Mouse (Mus musculus): ENCODE data around the gene Duxf3. TPM values are rescaled to one million over a fixed set of nuclear protein-coding genes. Genes with fewer than 3 reads are reported as not detected.
A peak's percentile ranks its signal among the peaks of the same experiment; 100 is the strongest.
"Not testable (repeated sequence)": the region's sequence is repeated elsewhere in the genome, so short reads cannot be mapped to it uniquely, and the experiment has no call there.

The Duxf3 gene
- polyA plus RNA-seq, 1 experiment from 2014 or later = not detected

DNA sequence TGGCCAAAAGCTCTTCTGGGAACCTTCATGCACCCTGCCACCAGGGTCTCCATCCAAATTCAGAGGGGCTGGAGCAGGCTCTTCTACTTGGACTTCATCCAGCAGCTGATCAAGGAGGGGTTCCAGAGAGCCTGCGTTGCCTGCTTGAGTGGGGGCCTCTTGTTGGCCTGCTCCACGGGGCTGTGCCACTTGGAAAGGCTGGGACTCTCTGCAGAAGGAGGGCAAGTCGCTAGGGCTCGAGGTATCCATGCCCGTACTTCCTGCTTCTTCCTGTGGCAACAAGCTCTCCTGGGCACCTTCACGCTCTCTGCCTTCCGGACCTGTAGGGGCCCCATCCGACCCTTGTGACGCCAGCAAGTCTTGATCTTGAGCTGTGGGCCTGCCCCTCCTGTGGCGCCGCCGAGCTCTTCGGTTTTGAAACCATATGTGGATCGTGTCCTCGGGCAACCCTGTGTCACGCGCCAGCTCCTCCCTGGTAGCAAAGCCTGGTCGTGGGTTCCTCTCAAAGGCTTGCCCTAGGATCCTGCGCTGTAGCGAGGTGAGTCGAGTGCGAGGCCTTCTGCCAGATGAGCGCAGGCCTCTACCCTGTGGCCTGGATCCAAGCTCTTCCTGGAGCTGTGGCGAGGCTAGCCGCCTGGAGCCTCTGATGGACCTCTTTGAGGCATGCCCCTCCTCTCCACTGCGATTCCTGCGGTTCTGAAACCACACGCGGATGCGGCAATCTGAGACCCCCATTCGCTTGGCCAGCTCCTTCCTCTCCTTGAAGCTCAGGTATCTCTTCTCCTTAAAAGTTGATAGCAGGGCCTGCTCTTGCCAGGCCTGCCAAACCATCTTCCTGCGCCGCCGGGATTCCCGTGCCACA, 465 bp downstream of the Duxf3 start:
- peak; percentile 77 for ATAC-seq (ENCODE audit: low FRiP score, low read depth)
- not testable (repeated sequence) for H3K27me3 ChIP-seq (replicated peaks); H3K27ac ChIP-seq; H3K4me1 ChIP-seq; H3K4me2 ChIP-seq (replicated peaks); H3K4me3 ChIP-seq; H3K9ac ChIP-seq; H3K36me3 ChIP-seq
- H3K9me3 ChIP-seq = peaks cover 24% of the 10 kb centered on the region
- WGBS = 88% methylated on average over 35 of the region's 35 CpGs

DNA sequence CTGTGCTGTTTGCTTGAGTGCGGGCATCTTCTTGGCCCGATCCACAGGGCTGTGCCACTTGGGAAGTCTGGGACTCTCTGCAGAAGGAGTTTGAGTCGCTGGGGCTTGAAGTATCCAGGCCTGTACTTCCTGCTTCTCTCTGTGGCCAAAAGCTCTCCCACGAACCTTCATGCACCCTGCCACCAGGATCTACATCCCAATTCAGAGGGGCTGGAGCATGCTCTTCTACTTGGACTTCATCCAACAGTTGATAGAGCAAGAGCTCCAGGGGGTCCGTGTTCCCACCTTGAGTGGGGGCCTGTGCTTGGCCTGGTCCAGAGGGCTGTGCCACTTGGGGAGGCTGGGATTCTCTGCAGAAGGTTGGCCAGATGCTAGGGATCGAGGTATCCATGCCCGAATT, 1.4 kb downstream of the Duxf3 start:
- peaks cover 19% of the 10 kb centered on the region for H3K9me3 ChIP-seq
- H3K27ac ChIP-seq; H3K4me3 ChIP-seq; H3K36me3 ChIP-seq; H3K27me3 ChIP-seq (replicated peaks); H3K4me2 ChIP-seq (replicated peaks); H3K9ac ChIP-seq; H3K4me1 ChIP-seq: not testable (repeated sequence)
- 83% methylated on average over 5 of the region's 7 CpGs for WGBS
- peak; percentile 27 for ATAC-seq (ENCODE audit: low FRiP score, low read depth)

DNA sequence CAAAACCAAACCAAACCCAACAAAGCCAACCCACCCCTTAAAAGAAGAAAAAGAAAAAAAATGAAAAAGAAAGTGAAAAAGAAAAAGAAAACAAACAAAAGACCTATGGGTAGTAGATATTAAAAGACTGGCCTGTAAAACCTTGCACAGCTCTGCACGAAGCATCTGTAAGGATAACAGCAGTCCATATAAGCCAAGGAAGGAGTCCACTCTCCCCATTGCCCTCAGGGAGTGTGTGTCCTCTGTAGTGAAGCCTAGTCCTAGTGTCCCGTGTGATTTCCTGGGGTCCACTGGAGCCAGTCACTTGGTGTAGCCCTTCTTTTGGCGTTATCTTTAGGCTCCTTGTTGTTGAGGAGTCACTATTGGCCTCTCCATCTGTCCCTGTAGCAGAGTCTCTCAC, 2.5 kb downstream of the Duxf3 start:
- not testable (repeated sequence) for H3K4me3 ChIP-seq; H3K36me3 ChIP-seq; H3K27ac ChIP-seq; ATAC-seq (ENCODE audit: low FRiP score, low read depth); H3K4me1 ChIP-seq; H3K27me3 ChIP-seq (replicated peaks); H3K9ac ChIP-seq; H3K4me2 ChIP-seq (replicated peaks)
- H3K9me3 ChIP-seq = peaks cover 19% of the 10 kb centered on the region
- 51% methylated on average over 3 of the region's 3 CpGs for WGBS

DNA sequence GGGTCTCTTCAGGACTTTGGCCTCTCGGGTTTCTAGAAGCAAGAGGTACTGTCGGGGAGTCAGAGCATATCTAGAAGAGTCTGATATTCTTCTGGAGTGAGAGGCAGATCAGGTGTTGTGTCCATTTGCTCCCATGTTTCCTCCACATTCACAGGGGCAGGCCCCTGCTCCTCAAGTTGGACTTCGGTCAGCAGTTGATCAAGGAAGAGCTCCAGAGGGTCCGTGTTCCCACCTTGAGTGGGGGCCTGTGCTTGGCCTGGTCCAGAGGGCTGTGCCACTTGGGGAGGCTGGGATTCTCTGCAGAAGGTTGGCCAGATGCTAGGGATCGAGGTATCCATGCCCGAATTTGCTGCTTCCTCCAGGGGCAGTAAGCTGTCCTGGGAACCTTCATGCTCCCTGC, 4.7 kb downstream of the Duxf3 start:
- not testable (repeated sequence) for H3K27me3 ChIP-seq (replicated peaks); H3K4me2 ChIP-seq (replicated peaks); H3K9ac ChIP-seq; H3K4me1 ChIP-seq; ATAC-seq (ENCODE audit: low FRiP score, low read depth); H3K36me3 ChIP-seq; H3K27ac ChIP-seq; H3K4me3 ChIP-seq
- WGBS = 86% methylated on average over 2 of the region's 6 CpGs
- peaks cover 16% of the 10 kb centered on the region for H3K9me3 ChIP-seq

DNA sequence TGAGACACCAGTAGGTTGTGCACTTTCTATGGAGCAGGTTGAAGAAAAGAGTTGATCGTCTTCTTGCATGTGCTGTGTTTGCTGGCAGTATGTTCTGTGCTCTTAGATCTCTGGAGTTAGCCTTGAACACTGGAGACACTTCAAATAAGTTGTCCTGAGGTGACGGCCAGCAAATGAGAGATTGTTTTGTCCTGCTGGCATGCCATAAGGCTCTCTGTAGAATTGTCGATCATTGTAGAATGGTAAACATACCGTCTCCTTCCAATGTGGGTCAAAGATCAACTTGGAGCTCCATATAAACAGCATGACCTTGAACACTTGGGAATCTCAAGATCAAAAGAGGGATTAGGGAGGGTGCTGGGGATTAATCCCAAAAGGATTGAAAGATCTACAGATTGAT, 6.1 kb downstream of the Duxf3 start:
- not testable (repeated sequence) for H3K27me3 ChIP-seq (replicated peaks); H3K27ac ChIP-seq; H3K9me3 ChIP-seq; H3K4me2 ChIP-seq (replicated peaks); H3K9ac ChIP-seq; H3K4me3 ChIP-seq; H3K4me1 ChIP-seq; H3K36me3 ChIP-seq; ATAC-seq (ENCODE audit: low FRiP score, low read depth)
- WGBS = 81% methylated on average over 4 of the region's 4 CpGs

DNA sequence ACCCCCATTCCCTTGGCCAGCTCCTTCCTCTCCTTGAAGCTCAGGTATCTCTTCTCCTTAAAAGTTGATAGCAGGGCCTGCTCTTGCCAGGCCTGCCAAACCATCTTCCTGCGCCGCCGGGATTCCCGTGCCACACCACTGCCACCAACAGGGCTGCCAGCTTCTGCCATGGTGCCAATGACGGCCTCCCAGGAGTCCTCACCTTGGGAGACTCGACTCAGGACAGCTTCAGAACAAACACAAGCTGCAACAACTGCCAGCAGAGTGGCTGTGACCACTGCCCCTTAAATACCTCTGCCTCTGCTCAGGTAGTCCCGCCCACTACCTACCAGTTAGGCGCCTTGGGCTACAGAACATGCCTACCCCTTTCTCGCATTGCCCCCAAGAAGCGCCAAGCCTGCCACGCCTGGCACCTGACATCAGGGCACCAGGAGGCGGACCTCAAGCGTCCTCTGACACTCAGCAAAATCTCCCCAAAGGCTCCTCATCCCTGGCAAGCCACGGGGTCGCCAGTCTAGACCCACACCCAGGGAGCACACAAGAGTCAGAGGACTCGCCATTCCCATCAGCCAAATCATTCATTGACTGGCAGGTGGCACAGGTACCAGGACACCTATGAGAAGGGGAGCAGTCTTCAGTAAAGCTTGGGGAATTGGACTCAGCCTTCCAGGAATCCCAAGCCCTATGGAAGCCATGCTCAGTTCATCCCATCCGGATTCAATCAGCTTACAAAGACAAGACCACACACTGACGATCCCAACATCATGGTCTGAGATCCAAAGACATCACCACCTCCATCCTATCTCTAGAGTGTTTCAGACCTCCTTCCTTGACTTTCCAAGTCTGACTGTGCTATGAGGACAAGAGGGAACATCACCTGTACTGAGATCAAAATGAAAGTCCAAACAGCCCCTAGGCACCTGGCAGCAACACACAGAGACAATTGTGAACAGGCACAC, 7.4 kb downstream of the Duxf3 start, which contains the start of gene AW822073:
AW822073 (minus strand) TSS at position 104 of the 959 bp plus-strand sequence.
- not testable (repeated sequence) for H3K27me3 ChIP-seq (replicated peaks); H3K4me3 ChIP-seq; H3K4me2 ChIP-seq (replicated peaks); H3K9ac ChIP-seq; H3K27ac ChIP-seq; H3K36me3 ChIP-seq; H3K9me3 ChIP-seq; H3K4me1 ChIP-seq; ATAC-seq (ENCODE audit: low FRiP score, low read depth)
- 87% methylated on average over 18 of the region's 18 CpGs for WGBS

DNA sequence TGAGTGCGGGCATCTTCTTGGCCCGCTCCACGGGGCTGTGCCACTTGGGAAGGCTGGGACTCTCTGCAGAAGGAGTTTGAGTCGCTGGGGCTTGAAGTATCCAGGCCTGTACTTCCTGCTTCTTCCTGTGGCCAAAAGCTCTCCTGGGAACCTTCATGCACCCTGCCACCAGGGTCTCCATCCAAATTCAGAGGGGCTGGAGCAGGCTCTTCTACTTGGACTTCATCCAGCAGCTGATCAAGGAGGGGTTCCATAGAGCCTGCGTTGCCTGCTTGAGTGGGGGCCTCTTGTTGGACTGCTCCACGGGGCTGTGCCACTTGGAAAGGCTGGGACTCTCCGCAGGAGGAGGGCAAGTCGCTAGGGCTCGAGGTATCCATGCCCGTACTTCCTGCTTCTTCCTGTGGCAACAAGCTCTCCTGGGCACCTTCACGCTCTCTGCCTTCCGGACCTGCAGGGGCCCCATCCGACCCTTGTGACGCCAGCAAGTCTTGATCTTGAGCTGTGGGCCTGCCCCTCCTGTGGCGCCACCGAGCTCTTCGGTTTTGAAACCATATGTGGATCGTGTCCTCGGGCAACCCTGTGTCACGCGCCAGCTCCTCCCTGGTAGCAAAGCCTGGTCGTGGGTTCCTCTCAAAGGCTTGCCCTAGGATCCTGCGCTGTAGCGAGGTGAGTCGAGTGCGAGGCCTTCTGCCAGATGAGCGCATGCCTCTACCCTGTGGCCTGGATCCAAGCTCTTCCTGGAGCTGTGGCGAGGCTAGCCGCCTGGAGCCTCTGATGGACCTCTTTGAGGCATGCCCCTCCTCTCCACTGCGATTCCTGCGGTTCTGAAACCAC, 8.3 kb downstream of the Duxf3 start:
- not testable (repeated sequence) for H3K9ac ChIP-seq; H3K4me1 ChIP-seq; H3K36me3 ChIP-seq; H3K4me3 ChIP-seq; H3K4me2 ChIP-seq (replicated peaks); H3K9me3 ChIP-seq; H3K27me3 ChIP-seq (replicated peaks); ATAC-seq (ENCODE audit: low FRiP score, low read depth); H3K27ac ChIP-seq
- 85% methylated on average over 31 of the region's 31 CpGs for WGBS

DNA sequence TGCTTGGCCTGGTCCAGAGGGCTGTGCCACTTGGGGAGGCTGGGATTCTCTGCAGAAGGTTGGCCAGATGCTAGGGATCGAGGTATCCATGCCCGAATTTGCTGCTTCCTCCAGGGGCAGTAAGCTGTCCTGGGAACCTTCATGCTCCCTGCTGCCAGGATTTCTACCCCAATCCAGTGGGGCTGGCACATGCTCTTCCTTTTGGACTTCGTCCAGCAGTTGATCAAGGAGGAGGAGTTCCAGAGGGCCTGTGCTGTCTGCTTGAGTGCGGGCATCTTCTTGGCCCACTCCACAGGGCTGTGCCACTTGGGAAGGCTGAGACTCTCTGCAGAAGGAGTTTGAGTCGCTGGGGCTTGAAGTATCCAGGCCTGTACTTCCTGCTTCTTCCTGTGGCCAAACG, 9.3 kb downstream of the Duxf3 start:
- H3K9me3 ChIP-seq; H3K27ac ChIP-seq; H3K4me2 ChIP-seq (replicated peaks); ATAC-seq (ENCODE audit: low FRiP score, low read depth); H3K4me3 ChIP-seq; H3K27me3 ChIP-seq (replicated peaks); H3K36me3 ChIP-seq; H3K9ac ChIP-seq; H3K4me1 ChIP-seq: not testable (repeated sequence)
- 93% methylated on average over 4 of the region's 6 CpGs for WGBS

DNA sequence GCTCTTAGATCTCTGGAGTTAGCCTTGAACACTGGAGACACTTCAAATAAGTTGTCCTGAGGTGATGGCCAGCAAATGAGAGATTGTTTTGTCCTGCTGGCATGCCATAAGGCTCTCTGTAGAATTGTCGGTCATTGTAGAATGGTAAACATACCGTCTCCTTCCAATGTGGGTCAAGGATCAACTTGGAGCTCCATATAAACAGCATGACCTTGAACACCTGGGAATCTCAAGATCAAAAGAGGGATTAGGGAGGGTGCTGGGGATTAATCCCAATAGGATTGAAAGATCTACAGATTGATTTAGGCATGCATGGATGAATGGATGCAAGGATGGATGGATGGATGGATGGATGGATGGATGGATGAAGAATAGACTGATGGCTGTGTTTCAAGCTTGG, 10.9 kb downstream of the Duxf3 start:
- 93% methylated on average over 2 of the region's 2 CpGs for WGBS
- H3K9me3 ChIP-seq; H3K4me3 ChIP-seq; H3K4me2 ChIP-seq (replicated peaks); H3K36me3 ChIP-seq; H3K4me1 ChIP-seq; H3K9ac ChIP-seq; ATAC-seq (ENCODE audit: low FRiP score, low read depth); H3K27me3 ChIP-seq (replicated peaks); H3K27ac ChIP-seq: not testable (repeated sequence)

DNA sequence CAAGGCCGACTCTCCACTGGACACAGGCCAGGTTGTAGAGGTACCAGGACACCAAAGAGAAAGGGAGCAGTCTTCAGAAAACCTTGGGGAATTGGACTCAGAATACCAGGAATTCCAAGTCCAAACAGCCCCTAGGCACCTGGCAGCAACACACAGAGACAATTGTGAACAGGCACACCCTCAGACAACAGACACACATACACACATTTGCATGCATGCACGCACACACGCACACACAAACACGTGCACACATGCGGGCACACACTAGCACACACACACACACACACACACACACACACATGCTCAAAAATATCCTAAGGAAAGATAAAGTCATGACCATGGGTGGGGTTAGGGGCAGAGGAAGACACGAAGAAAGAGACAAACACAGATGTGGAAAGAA, 11.7 kb downstream of the Duxf3 start:
- Histone ChIP-seq H3K9me3 (peaks cover 2% of the 10 kb centered on the region; the same call in 1 of the 2 replicates), H3K4me3 (no peak overlapping the region), H3K9ac (no peak overlapping the region), H3K4me1 (no peaks in the 10 kb centered on the region), H3K27ac (no peak overlapping the region), H3K36me3 (no peaks in the 10 kb centered on the region), H3K27me3 (replicated peaks) (no peaks in the 10 kb centered on the region), H3K4me2 (replicated peaks) (no peak overlapping the region)
- no peak for ATAC-seq (ENCODE audit: low FRiP score, low read depth)
- 83% methylated on average over 6 of the region's 6 CpGs for WGBS

DNA sequence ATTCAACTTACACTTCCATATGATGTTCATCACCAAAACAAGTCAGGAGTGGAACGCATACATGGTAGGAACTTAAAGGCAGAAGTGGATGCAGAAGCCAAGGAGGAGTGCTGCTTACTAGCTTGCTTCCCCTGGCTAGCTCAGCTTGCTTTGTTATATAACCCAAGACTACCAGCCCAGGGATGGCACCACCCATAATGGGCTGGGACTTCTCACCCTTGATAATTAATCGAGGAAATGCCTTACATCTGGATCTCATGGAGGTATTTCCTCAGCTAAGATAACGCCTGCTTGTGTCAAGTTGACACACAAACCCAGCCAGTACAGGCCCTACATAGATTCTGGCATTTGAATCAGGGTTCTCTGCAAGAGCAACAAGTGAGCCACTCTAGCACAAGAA, 15.1 kb downstream of the Duxf3 start:
- H3K4me2 ChIP-seq (replicated peaks) = no peak overlapping the region
- H3K4me3 ChIP-seq = no peak overlapping the region
- no peak overlapping the region for H3K9ac ChIP-seq
- peaks cover 2% of the 10 kb centered on the region; the same call in 1 of the 2 replicates for H3K9me3 ChIP-seq
- no peaks in the 10 kb centered on the region for H3K36me3 ChIP-seq
- H3K27me3 ChIP-seq (replicated peaks) = no peaks in the 10 kb centered on the region
- ATAC-seq (ENCODE audit: low FRiP score, low read depth) = no peak
- H3K4me1 ChIP-seq = no peaks in the 10 kb centered on the region
- H3K27ac ChIP-seq = no peak overlapping the region
- 86% methylated on average over 3 of the region's 3 CpGs for WGBS

DNA sequence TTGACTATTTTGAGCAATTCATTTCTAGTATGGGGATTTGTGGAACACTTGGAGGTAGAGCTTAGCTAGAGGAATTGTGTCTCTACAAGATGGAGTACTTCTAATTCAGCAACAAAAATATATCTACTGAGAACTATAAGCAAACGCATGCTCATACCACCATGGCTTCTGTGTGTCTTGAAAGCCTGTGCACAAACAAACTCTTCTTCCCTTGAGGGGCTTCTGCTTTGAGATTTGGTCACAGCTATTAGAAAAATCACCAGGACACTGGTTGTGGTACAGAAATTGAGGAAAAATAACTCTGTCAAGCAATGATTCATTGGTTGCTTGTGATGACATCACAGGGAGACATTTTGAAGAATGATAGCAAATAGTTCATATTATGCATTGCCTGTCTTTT, 17.1 kb downstream of the Duxf3 start:
- WGBS = 87% methylated on average over 1 of the region's 1 CpGs
- Histone ChIP-seq H3K9me3 (no peaks in the 10 kb centered on the region; the same call in 1 of the 2 replicates), H3K4me2 (replicated peaks) (no peak overlapping the region), H3K27me3 (replicated peaks) (no peaks in the 10 kb centered on the region), H3K4me3 (no peak overlapping the region), H3K4me1 (no peaks in the 10 kb centered on the region), H3K9ac (no peak overlapping the region), H3K27ac (no peak overlapping the region), H3K36me3 (no peaks in the 10 kb centered on the region)
- no peak for ATAC-seq (ENCODE audit: low FRiP score, low read depth)

Data from neural tube, embryonic 12.5 days (tissue).